Mouse (Mus musculus) hindbrain, embryonic 15.5 days (tissue): ENCODE measurements around the gene Fam84b. TPM values are rescaled to one million over a fixed set of nuclear protein-coding genes. Genes with fewer than 3 reads are reported as not detected.

Source experiments
- ATAC-seq: fragments of 200-750 bp; cut with Nextera tagmentation; 2 replicates; pipeline ENCODE4 v1.8.0; 2017; ENCODE audit warnings: low read depth, moderate number of reproducible peaks, moderate TSS enrichment; ENCODE audit not compliant: low FRiP score
- H3K27ac ChIP-seq: fragments of 300-500 bp; sonication (generic); replicated peaks from 2 replicates; pipeline ENCODE4 v1.5.1; 2015; ENCODE audit warnings: mild to moderate bottlenecking, inconsistent platforms
- H3K27me3 ChIP-seq: fragments of 300-500 bp; sonication (generic); 2 replicates; pipeline ENCODE4 v1.6.1; 2015; ENCODE audit warnings: control low read depth, inconsistent platforms
- H3K36me3 ChIP-seq: fragments of 300-500 bp; sonication (generic); 2 replicates; pipeline ENCODE4 v1.6.1; 2015; ENCODE audit warnings: control low read depth, inconsistent platforms
- H3K4me1 ChIP-seq: fragments of 300-500 bp; sonication (generic); replicated peaks from 2 replicates; pipeline ENCODE4 v1.6.1; 2015; ENCODE audit warnings: control low read depth, inconsistent platforms
- H3K4me2 ChIP-seq: fragments of 300-500 bp; sonication (generic); 2 replicates; pipeline ENCODE4 v1.6.1; 2015; ENCODE audit warnings: moderate library complexity, mild to moderate bottlenecking, inconsistent platforms
- H3K4me3 ChIP-seq: fragments of 300-500 bp; sonication (generic); 2 replicates; pipeline ENCODE4 v1.5.1; 2015; ENCODE audit warnings: mild to moderate bottlenecking, inconsistent platforms
- H3K9ac ChIP-seq: fragments of 300-500 bp; sonication (generic); 2 replicates; pipeline ENCODE4 v1.6.1; 2015; ENCODE audit warnings: inconsistent platforms
- H3K9me3 ChIP-seq: fragments of 300-500 bp; sonication (generic); 2 replicates; pipeline ENCODE4 v1.6.1; 2016; ENCODE audit warnings: control low read depth, inconsistent platforms
- WGBS: fragments of 180-500 bp; shearing (Covaris S2); methylation state at CpG from one replicate; pipeline ENCODE4 v1.1.7; 2015; 5-methylcytosine and 5-hydroxymethylcytosine counted together
- polyA plus RNA-seq: library from polyadenylated mRNA; unstranded; fragments of >200 nt; fragmentation: Nextera tagmentation; extraction: Ambion mirVana; gene quantifications from 2 replicates; pipeline ENCODE4 v1.2.1, GENCODE M21; 2015

Fam84b gene
- polyA plus RNA-seq = 8.8 and 12.2 TPM in 2 replicates

DNA sequence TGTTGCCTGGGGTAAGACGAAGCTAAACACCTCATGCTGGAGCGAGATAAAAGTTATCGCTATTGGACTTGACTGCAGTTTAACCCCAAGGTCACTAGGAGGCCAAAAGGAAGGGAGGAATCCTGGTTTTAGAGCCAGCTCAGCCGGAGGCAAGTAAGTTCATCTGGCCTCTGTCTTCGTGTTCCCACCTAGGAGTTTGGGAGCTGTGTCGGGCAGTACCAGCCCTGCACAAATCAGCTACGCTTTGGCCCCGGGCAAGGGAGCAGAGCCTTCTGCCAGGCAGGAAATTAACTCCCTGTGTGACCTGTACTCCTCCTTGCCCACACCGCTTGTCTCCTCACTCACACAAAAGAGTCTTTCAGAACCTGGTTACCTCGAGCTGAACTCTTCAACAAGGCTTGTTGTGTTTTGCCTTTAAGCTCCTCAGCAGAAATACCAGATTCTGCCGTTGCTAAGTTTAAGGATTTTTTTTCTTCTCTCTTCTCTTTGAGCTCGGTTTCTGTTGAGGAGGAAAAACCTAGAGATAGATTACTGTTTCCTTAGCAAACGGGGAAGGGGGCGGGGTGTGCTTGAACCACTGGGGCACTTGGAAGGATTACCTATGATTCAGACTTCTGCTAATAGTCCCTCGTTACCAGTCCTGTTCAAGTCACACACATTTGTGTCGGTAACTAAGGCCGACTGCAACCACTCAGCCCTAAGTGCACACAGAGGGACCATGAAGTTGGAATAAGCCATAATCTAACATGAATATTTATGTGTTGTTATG, at the start of gene Fam84b:
Gene Fam84b, minus strand, starts transcription at position 548 of the 769 bp plus-strand sequence.
- H3K9me3 ChIP-seq = no peaks in the 10 kb centered on the region
- peaks cover 9% of the 10 kb centered on the region; the same call in 1 of the 2 replicates for H3K4me1 ChIP-seq
- WGBS = 39% methylated on average over 17 of the region's 17 CpGs
- H3K9ac ChIP-seq = no peak within 1 kb of the TSS
- no peak within 1 kb of the TSS for H3K4me2 ChIP-seq
- H3K27ac ChIP-seq = no peak within 1 kb of the TSS
- H3K36me3 ChIP-seq = no peaks in the 10 kb centered on the region
- ATAC-seq = peak; percentile 81
- H3K4me3 ChIP-seq = no peak within 1 kb of the TSS
- no peaks in the 10 kb centered on the region for H3K27me3 ChIP-seq

DNA sequence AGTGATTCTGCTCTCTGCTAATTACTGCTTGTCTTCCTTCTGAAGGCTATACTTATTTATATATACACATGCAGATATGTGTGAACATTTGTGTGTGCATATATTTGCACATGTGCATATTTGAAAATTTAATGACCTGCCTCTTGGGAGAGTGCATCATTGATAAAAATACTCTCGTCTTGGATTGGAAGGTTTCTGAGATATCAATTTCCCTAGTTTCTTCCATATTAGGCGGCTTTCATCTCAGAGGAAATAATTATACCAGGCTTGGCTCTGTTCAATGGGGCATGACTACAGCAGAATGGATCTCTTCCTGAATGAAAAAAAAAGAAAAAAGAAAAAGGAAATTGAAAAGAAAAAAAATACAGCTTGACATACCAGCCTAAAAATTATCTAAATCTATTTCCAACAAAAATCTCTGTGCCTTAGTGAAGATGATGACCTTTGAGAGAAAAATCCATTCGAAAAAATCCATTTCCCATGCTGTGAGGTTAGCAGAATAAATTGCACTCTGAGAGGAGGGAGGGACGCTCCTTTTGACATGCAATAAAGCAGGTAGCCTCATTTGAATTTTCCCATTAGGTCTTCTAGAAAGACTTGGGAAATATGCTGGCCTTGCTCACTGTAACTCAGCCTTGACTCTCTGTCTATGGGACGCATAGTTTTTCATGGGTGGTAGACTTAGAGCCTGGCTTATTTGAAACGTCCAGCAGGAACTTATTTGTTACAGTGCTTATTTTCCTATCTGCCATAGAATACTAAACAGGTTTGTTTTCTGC, 44.8 kb upstream of the Fam84b start:
- Histone ChIP-seq H3K9ac (no peak overlapping the region), H3K4me3 (no peak overlapping the region), H3K4me1 (0 out of 2 replicates have a peak, but pooled peaks cover 5% of the 10 kb centered on the region), H3K4me2 (no peak overlapping the region), H3K9me3 (no peaks in the 10 kb centered on the region), H3K36me3 (no peaks in the 10 kb centered on the region), H3K27ac (no peak overlapping the region), H3K27me3 (no peaks in the 10 kb centered on the region)
- peak; percentile 51; the same call in 1 of the 2 replicates for ATAC-seq
- WGBS = 45% methylated on average over 6 of the region's 6 CpGs

DNA sequence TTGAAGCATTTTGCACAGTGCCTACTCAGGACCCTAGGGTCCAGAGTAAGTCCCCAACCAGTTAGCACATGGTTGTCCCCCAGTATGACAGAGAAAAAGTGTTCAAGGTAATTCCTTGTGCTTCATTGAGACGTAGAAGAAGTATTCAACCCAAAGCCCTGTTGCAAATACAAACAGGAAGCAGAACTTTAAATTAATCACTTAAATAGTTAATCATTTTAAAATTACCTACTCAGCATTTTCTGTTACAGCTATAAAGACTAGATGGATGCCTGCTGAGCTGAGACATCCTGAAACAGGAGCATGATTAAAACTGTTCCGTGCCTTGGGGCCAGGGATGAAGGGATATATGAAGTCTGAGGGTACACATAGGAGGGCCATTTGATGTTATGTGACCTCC, 42.5 kb upstream of the Fam84b start:
- H3K9ac ChIP-seq = no peak overlapping the region
- 0 out of 2 replicates have a peak, but pooled peaks cover 5% of the 10 kb centered on the region for H3K4me1 ChIP-seq
- no peaks in the 10 kb centered on the region for H3K9me3 ChIP-seq
- H3K27ac ChIP-seq = no peak overlapping the region
- 86% methylated on average over 2 of the region's 2 CpGs for WGBS
- H3K27me3 ChIP-seq = no peaks in the 10 kb centered on the region
- no peaks in the 10 kb centered on the region for H3K36me3 ChIP-seq
- ATAC-seq = no peak
- no peak overlapping the region for H3K4me3 ChIP-seq
- no peak overlapping the region for H3K4me2 ChIP-seq

DNA sequence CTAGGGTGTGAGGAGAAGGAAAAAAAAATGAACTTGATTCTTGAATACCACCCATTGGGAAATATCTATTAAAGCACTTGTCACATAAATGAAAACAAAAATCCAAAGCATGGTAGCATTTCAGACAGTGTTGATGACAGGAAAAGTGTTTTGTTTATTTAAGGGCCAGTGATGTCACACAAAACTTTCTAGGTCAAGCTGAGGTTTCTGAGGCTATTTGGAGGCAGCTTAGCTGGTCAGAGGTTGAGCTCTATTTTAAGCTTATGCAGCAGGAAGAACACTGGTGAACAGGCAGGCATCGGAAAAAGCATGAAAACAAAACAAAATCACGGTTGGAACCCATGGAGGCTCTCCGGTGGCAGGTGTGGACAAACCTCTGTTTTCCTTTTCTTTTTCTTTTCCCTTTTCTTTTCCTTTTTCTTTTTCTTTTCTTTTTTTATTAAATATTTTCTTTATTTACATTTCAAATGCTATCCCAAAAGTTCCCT, 39.4 kb upstream of the Fam84b start:
- Histone ChIP-seq H3K9me3 (no peaks in the 10 kb centered on the region), H3K27ac (no peak overlapping the region), H3K36me3 (no peaks in the 10 kb centered on the region), H3K9ac (no peak overlapping the region), H3K4me3 (no peak overlapping the region), H3K27me3 (no peaks in the 10 kb centered on the region), H3K4me1 (no peaks in the 10 kb centered on the region), H3K4me2 (no peak overlapping the region)
- no peak for ATAC-seq
- 75% methylated on average over 3 of the region's 3 CpGs for WGBS

DNA sequence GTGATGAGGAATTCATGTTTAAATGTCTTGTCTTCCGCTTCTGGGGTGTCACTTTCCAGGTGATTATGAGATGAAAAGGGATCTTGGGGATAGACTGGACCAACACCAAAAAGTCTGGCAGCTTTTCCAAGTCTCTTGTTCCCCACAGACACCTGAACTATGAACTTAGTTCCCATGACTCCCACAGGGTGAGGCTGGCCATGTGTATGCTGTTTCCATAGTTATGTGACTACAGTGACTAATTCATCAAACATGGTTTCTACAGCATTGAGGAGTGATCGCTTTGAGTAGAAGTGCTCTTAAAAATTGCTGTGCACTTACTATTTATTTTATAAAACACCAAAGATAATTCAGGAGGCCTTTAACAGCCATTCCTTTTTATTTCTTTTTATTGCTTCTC, 35.1 kb upstream of the Fam84b start:
- WGBS = 82% methylated on average over 2 of the region's 2 CpGs
- no peak overlapping the region for H3K9ac ChIP-seq

DNA sequence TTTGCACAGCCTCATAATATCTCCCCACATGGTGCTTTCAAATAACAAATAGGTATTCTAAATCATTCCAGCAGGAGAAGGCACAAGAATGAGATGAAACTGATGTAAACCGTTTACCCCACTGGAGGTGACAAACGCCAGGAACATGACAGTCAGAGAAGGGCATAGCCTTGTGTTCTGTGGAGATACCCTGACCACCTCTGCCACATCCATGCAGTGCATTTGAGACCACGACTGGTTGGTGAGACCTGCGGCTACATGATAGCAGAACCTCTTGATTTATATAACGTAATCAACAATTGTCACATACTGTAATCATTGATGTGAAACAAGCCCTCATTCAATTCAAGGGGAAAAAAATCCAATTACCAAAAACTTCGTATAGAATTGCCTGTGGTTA, 22.1 kb upstream of the Fam84b start:
- H3K4me3 ChIP-seq = no peak overlapping the region
- H3K36me3 ChIP-seq = no peaks in the 10 kb centered on the region
- no peaks in the 10 kb centered on the region for H3K4me1 ChIP-seq
- no peak overlapping the region for H3K4me2 ChIP-seq
- no peak overlapping the region for H3K27ac ChIP-seq
- H3K27me3 ChIP-seq = no peaks in the 10 kb centered on the region
- 87% methylated on average over 6 of the region's 6 CpGs for WGBS
- no peaks in the 10 kb centered on the region for H3K9me3 ChIP-seq
- no peak for ATAC-seq
- no peak overlapping the region for H3K9ac ChIP-seq

More for the DNA sequence above, 35.1 kb upstream of the Fam84b start:
- H3K9me3 ChIP-seq = no peaks in the 10 kb centered on the region
- no peak for ATAC-seq
- H3K4me3 ChIP-seq = no peak overlapping the region
- H3K4me1 ChIP-seq = no peaks in the 10 kb centered on the region
- no peak overlapping the region for H3K4me2 ChIP-seq
- no peaks in the 10 kb centered on the region for H3K27me3 ChIP-seq
- H3K36me3 ChIP-seq = no peaks in the 10 kb centered on the region
- no peak overlapping the region for H3K27ac ChIP-seq

DNA sequence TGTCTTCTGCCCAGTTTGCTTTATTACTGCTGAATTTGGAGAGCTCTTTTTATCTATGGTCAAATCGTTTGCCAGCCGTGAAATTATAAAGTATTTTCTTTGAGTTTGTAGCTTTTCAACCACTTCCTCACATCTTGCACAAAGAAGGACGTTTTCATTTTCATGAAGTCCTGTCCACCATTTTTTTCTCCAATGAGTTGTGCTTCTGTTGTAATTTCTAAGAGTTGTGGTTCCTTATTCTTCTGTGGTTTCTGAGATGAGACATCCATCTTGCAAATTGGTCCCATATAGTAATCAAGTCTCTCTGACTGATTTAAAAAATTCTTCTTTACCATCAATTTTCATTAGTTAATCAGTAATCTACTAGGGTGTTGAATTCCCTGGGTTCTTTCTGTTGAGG, 8.8 kb upstream of the Fam84b start:
- H3K9me3 ChIP-seq = no peaks in the 10 kb centered on the region
- 81% methylated on average over 3 of the region's 3 CpGs for WGBS
- no peaks in the 10 kb centered on the region for H3K4me1 ChIP-seq
- no peak overlapping the region for H3K9ac ChIP-seq
- no peak for ATAC-seq
- no peak overlapping the region for H3K4me3 ChIP-seq
- no peak overlapping the region for H3K4me2 ChIP-seq
- no peaks in the 10 kb centered on the region for H3K36me3 ChIP-seq
- H3K27ac ChIP-seq = no peak overlapping the region
- no peaks in the 10 kb centered on the region for H3K27me3 ChIP-seq

DNA sequence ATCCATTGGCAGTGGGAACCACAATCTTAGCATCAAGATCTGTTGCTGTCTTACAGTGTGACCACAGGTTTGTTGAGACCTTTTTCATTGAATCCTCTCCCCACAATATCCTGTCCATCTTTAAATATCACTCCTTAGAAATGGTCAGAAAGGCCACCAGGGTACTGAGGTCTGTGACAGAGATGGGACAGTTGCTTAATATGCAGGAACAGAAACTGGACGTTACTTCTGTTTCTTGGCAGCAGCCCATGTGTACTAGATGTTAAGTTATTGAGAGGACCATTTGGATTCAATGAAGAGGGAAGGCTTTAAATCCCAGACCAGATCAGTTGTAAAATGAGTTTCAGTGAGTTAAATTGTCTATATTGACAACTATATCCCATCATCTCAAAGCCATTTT, 1.5 kb upstream of the Fam84b start:
- ATAC-seq = no peak
- no peak overlapping the region for H3K27ac ChIP-seq
- no peaks in the 10 kb centered on the region for H3K36me3 ChIP-seq
- H3K27me3 ChIP-seq = no peaks in the 10 kb centered on the region
- H3K9ac ChIP-seq = no peak overlapping the region
- H3K4me3 ChIP-seq = no peak overlapping the region
- no peaks in the 10 kb centered on the region for H3K9me3 ChIP-seq
- no peak overlapping the region for H3K4me2 ChIP-seq
- peaks cover 9% of the 10 kb centered on the region; the same call in 1 of the 2 replicates for H3K4me1 ChIP-seq
- 62% methylated on average over 1 of the region's 1 CpGs for WGBS

DNA sequence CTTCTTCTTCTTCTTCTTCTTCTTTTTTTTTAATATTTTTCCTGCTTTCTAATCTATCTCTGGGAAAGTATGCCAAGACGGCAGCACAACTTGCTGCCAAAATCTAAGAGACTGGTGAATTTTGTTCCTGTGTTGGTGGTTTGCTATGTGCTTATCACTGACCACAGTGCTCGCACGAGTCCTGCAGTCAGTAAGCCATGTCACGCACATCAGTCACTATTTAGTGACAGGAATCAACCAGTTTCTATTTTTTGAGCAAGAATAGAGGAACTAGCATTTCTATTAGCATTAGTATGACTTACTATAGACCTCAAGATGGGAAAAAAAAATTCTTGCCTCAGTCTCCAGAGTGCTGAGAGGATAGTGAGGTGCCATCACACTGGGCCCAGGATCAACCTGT, 573 bp upstream of the Fam84b start:
- Histone ChIP-seq H3K36me3 (no peaks in the 10 kb centered on the region), H3K27me3 (no peaks in the 10 kb centered on the region), H3K4me3 (no peak overlapping the region), H3K4me2 (no peak overlapping the region), H3K4me1 (peaks cover 9% of the 10 kb centered on the region; the same call in 1 of the 2 replicates), H3K27ac (no peak overlapping the region), H3K9me3 (no peaks in the 10 kb centered on the region), H3K9ac (no peak overlapping the region)
- ATAC-seq = no peak
- WGBS = 81% methylated on average over 4 of the region's 4 CpGs

DNA sequence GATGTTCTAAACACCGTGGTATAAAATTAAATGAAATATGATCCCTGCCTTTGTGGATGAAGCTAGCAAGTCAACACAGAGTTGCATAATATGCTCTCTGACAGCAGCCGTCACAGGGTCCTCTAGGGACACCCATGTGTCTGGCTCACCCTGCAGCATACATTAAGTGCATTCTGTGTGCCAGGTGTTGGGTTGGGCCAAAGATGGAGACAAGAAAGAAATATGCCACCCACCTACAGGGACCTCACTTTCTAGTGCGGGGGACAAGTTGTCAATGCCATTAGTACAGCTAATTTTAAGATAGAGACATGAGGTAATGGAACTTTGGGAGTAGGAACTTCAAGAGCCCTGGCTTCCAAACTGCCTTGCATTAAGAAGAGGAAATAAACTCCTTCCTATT, 4.9 kb downstream of the Fam84b start:
- H3K4me2 ChIP-seq = no peak overlapping the region
- H3K9ac ChIP-seq = no peak overlapping the region
- ATAC-seq = no peak
- H3K27ac ChIP-seq = no peak overlapping the region
- H3K27me3 ChIP-seq = no peaks in the 10 kb centered on the region
- WGBS = 57% methylated on average over 3 of the region's 3 CpGs
- H3K9me3 ChIP-seq = no peaks in the 10 kb centered on the region
- H3K4me1 ChIP-seq = peaks cover 12% of the 10 kb centered on the region; the same call in 1 of the 2 replicates
- no peaks in the 10 kb centered on the region for H3K36me3 ChIP-seq
- no peak overlapping the region for H3K4me3 ChIP-seq

DNA sequence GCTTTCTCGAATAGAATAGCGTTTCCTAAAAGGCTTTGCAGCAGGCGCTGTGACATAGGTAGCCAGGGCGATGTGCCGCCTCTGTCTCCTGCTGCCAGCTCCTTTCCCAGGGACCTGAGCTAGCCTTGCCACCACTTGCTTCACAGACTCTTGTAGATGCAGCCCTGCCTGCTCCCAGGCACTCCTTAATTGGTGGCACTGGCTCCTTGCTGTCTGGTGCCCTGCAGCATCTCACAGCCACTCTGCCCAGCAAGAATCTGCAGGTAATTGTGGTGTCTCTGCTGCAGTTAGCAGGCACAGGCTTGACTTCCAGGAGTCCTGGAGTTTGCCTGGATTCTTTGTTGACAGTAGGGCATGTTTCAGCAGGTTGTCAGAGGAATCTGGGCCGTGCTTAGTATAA, 7.3 kb downstream of the Fam84b start:
- Histone ChIP-seq H3K36me3 (no peaks in the 10 kb centered on the region), H3K9ac (no peak overlapping the region), H3K4me1 (peaks cover 4% of the 10 kb centered on the region; the same call in 1 of the 2 replicates), H3K4me2 (no peak overlapping the region), H3K27me3 (no peaks in the 10 kb centered on the region), H3K4me3 (no peak overlapping the region), H3K9me3 (no peaks in the 10 kb centered on the region), H3K27ac (no peak overlapping the region)
- 26% methylated on average over 6 of the region's 6 CpGs for WGBS
- no peak for ATAC-seq

DNA sequence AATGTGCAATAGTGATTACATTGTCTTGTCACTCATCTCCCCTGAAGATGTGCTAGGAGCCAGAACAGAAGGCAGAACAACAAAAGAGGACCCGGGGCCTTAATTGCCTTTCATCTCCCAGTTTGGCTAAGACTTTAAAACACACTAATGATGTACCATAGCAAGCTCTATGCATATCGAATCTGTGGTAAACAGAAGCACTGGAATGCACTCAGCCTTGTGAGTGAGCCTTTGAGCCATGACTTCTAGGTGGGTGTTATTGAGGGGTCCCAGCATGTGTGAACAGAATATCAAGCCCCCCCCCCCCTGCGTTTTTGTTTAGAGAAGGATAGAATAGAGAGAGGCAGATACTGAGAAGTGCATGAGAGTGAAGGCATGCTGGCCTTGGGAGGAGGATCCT, 7.7 kb downstream of the Fam84b start:
- Histone ChIP-seq H3K4me2 (no peak overlapping the region), H3K27ac (no peak overlapping the region), H3K27me3 (no peaks in the 10 kb centered on the region), H3K9me3 (no peaks in the 10 kb centered on the region), H3K9ac (no peak overlapping the region), H3K4me1 (peaks cover 4% of the 10 kb centered on the region; the same call in 1 of the 2 replicates), H3K4me3 (no peak overlapping the region), H3K36me3 (no peaks in the 10 kb centered on the region)
- no peak for ATAC-seq
- 3% methylated on average over 3 of the region's 3 CpGs for WGBS
